Mouse (Mus musculus): ENCODE data around the gene Dgki. TPM values are rescaled to one million over a fixed set of nuclear protein-coding genes. Genes with fewer than 3 reads are reported as not detected.

Dgki gene
- total RNA-seq, 2 experiments from 2014 or later = 90.5 to 91.1 TPM

DNA sequence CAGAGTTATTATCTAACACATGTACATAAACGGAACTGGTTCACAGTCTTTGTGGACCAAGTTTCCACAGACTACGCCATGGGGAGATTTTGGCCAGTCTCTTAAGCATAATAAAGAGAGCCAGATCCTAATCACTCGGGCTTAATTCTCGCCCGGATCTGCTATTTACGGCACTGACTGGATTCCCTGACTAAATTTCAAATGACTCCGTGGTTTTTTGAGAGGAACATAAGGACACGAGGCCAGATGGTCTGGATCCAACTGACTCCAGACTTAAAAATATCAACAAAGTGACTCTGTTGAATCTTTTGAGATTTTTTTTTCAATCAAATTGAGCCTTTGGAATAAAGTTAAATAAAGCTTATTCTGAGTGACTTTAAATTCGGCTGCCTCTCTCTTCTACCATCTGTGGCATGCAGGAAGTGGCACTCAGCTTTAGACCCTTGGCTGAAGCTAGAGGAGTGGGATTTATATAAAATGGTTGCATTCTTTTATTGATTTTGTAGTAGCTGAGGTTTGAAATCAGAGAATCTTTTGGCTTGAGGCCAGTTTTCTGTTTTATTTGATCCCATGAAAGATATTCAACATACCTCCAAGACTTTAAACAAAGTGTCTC is 227.5 kb downstream of the Dgki start:
- no peak for TF ChIP-seq CTCF (IDR thresholded peaks at IDR 0.05)
- intact Hi-C loops (cut with DNase I) = no loop called here
- DNase-seq (ENCODE audit: extremely low spot score in 1 of 2, low spot score in 2 of 2) = no peak
- H3K27ac ChIP-seq = no peak overlapping the region
- no peak overlapping the region for H3K4me3 ChIP-seq

- Histone ChIP-seq H3K4me3 (no peak overlapping the region), H3K27ac (no peak overlapping the region)
- no peak for TF ChIP-seq CTCF (IDR thresholded peaks at IDR 0.05)
- no peak for DNase-seq (ENCODE audit: extremely low spot score in 1 of 2, low spot score in 2 of 2)
- intact Hi-C loops (cut with DNase I) = no loop called here
Measured at GRCm38 (mm10) chr6:37069836-37070600, 230.0 kb downstream of the Dgki start.

DNA sequence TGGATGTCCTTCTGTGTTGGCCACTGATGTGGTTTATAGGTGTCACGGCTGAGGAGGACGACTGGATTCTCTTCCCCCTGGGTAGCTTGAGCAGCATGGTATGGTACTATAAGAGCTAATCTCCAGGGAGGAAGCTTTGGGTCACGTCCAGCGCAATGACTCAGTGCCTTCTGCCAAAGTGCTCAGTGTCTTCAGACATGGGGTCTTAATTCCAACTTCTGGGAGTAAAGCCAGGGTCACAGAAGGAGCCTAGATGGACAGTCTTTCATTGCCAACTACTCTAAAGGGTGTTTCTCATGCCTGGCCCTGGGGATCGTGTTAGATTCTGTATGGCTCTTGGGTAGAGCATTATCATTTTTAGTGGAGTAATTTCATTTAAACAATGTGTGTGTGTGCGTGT is 231.2 kb downstream of the Dgki start:
- TF ChIP-seq CTCF (IDR thresholded peaks at IDR 0.05) = no peak
- Histone ChIP-seq H3K27ac (no peak overlapping the region), H3K4me3 (no peak overlapping the region)
- DNase-seq (ENCODE audit: extremely low spot score in 1 of 2, low spot score in 2 of 2) = no peak
- intact Hi-C loops (cut with DNase I) = no loop called here

DNA sequence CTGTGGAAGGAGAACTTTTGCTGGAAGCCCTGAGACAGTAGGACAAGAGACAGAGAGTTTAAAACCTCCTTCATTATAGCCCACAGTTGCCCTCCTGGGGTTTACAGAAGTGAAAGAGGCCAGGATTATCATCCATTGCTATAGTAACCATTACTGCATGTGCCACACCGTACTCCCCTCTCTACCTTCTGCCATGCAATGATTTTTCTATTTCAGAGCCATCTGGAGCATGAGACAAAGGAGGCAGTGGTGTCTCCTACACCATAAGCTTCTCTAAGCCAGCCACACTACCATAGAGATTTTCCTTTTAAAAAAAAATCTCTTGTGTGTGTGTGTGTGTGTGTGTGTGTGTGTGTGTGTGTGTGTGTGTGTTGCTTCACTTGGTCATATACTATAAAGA is 232.6 kb downstream of the Dgki start:
- Histone ChIP-seq H3K27ac (no peak overlapping the region), H3K4me3 (no peak overlapping the region)
- no peak for DNase-seq (ENCODE audit: extremely low spot score in 1 of 2, low spot score in 2 of 2)
- intact Hi-C loops (cut with DNase I) = no loop called here
- no peak for TF ChIP-seq CTCF (IDR thresholded peaks at IDR 0.05)

DNA sequence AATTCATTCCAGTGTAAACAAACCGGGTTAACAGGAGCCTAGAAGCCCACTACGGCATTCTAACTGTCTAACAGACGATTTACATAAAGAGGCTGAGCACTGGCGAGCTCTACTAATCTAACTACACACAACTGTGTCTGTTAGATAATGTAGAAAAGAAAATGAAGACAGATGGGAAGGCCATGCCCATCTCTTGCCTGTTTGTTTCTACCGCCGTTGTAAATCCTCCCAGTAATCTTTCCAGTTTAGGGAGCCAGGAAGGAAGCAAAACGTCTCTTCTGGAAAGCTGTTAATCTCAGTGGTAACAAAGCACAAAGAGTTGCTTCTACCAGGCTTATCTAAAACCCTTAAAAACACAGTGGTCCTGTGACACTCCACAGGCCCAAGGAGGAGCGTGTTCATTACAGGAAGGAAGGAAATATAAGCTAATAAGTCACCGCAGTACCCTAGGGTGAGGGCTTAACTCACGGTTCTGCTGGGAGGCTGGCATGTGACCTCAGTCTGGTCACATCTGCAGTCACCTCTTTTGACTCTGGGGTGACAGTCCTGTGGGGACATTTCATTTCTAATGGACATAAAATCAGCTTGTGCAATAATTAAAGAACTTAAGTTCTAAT is 235.7 kb downstream of the Dgki start:
- H3K4me3 ChIP-seq = no peak overlapping the region
- no peak for TF ChIP-seq CTCF (IDR thresholded peaks at IDR 0.05)
- intact Hi-C loops (cut with DNase I) = no loop called here
- DNase-seq (ENCODE audit: extremely low spot score in 1 of 2, low spot score in 2 of 2) = no peak
- no peak overlapping the region for H3K27ac ChIP-seq

- no peak for TF ChIP-seq CTCF (IDR thresholded peaks at IDR 0.05)
- Histone ChIP-seq H3K4me3 (no peak overlapping the region), H3K27ac (no peak overlapping the region)
- intact Hi-C loops (cut with DNase I) = no loop called here
- no peak for DNase-seq (ENCODE audit: extremely low spot score in 1 of 2, low spot score in 2 of 2)
Measured at GRCm38 (mm10) chr6:37063266-37063665, 236.7 kb downstream of the Dgki start.

GRCm38 (mm10) chr6:37060114-37060513 is 239.9 kb downstream of the Dgki start:
- no peak for TF ChIP-seq CTCF (IDR thresholded peaks at IDR 0.05)
- H3K27ac ChIP-seq = no peak overlapping the region
- no peak for DNase-seq (ENCODE audit: extremely low spot score in 1 of 2, low spot score in 2 of 2)
- intact Hi-C loops (cut with DNase I) = no loop called here
- H3K4me3 ChIP-seq = no peak overlapping the region

GRCm38 (mm10) chr6:37057957-37058356 is 242.0 kb downstream of the Dgki start:
- H3K27ac ChIP-seq = no peak overlapping the region
- TF ChIP-seq CTCF (IDR thresholded peaks at IDR 0.05) = no peak
- H3K4me3 ChIP-seq = no peak overlapping the region
- intact Hi-C loops (cut with DNase I) = no loop called here
- no peak for DNase-seq (ENCODE audit: extremely low spot score in 1 of 2, low spot score in 2 of 2)

DNA sequence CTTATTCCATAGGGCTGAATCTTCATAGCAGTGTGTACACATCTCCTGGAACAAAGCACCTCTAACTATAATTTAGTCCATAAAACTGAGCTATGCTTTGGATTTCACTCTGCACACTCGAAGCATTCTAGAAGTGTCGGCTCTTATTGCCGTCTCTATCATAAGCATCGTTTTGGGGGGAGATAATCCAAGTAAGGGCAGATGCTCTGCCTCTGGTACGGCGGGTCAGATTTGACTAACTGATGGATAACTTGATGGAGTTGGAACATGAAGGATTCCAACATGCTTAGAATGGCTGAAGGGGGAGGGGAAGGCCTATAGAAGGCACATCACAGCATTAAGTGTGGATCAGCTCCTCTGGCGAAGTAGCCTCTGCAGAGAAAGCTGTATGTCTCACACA is 242.4 kb downstream of the Dgki start:
- intact Hi-C loops (cut with DNase I) = no loop called here
- no peak for DNase-seq (ENCODE audit: extremely low spot score in 1 of 2, low spot score in 2 of 2)

DNA sequence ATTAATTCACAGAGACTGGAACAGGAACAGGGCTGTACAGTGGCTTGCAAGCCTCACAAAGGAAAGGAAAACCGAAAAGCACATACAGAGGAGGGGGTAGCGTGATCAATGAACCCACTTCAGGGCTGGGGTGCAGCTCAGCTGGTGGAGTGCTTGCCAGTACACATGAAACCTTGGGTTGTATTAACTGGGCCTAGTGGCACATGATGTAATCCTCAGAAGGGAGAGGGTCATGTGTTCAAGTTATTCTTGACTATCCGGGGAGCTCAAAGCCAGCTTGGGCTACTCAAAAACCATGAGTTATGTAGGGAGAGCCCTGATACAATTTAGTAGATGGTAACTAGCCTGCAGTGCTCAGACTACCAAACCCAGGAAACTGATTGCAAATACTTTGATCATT is 244.3 kb downstream of the Dgki start:
- no peak for TF ChIP-seq CTCF (IDR thresholded peaks at IDR 0.05)
- Histone ChIP-seq H3K4me3 (no peak overlapping the region), H3K27ac (no peak overlapping the region)
- no peak for DNase-seq (ENCODE audit: extremely low spot score in 1 of 2, low spot score in 2 of 2)
- intact Hi-C loops (cut with DNase I) = no loop called here

More for the DNA sequence above, 242.4 kb downstream of the Dgki start:
- no peak overlapping the region for H3K4me3 ChIP-seq
- no peak for TF ChIP-seq CTCF (IDR thresholded peaks at IDR 0.05)
- no peak overlapping the region for H3K27ac ChIP-seq

DNA sequence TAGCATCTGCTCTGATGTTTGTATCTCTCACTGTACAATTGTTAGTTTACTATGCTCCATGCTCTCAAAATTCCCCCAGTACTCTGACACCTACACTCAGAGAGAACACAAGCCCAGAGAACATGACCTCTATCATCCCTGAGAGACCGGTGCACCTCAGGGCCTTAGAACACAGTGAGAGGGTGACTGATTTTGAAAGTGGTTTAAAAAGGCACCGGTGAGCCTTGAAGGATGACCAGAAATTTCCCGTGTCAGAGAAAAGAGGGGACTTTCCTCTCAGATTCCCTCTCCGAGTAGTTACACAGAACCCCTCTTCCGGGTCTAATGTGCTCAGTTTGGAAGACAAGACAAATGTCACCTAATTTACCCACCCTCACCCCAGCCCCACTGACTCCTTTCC is 244.9 kb downstream of the Dgki start:
- no peak for DNase-seq (ENCODE audit: extremely low spot score in 1 of 2, low spot score in 2 of 2)
- peak overlapping the region; percentile 15; the same call in 1 of the 2 replicates for H3K27ac ChIP-seq
- no peak overlapping the region for H3K4me3 ChIP-seq
- intact Hi-C loops (cut with DNase I) = no loop called here
- no peak for TF ChIP-seq CTCF (IDR thresholded peaks at IDR 0.05)

DNA sequence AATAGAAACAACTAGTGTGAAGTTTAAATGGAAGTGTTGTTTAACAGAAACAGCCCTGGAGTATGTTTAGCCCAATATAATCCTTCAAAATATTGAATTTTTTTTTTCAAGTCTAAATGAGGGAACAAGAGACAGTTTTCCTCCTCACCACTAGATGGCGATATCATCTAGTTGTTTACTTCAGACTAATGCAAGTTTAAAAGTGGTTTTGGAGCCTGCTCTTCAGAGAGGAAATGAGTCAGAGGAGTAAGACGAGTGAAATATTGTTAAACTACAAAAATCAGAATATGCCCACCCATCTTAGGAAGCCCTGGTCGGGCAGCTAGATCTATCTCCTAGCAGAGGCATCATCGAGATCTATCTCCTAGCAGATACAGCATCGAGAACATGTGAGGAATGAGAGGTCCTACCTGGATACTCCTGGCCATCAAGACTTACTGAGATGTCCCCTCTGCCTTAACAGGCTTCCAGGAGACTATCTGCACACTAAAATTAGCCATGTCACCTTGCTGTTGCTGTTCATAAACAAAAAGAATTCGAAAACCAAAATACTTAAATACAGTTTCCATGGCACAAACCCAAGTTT is 245.5 kb downstream of the Dgki start:
- DNase-seq (ENCODE audit: extremely low spot score in 1 of 2, low spot score in 2 of 2) = no peak
- TF ChIP-seq CTCF (IDR thresholded peaks at IDR 0.05) = peak; percentile 87
- H3K27ac ChIP-seq = peak overlapping the region; percentile 15; the same call in 1 of the 2 replicates

More for the DNA sequence above, 245.5 kb downstream of the Dgki start:
- no peak overlapping the region for H3K4me3 ChIP-seq
- intact Hi-C loops (cut with DNase I) = loop anchor here (1.0 kb wide), 1 partner anchor 297 kb away; no protein-coding TSS in a partner anchor

All from left cerebral cortex, adult 2 months (tissue).